Mouse (Mus musculus) lung, embryonic 15.5 days (tissue): ENCODE data around the gene Cass4. TPM values are rescaled to one million over a fixed set of nuclear protein-coding genes. Genes with fewer than 3 reads are reported as not detected.

Experiments
- ATAC-seq: fragments of 200-750 bp; cut with Nextera tagmentation; 2 replicates; pipeline ENCODE4 v1.8.0; 2017; ENCODE audit warnings: moderate number of reproducible peaks, borderline replicate concordance; ENCODE audit not compliant: low FRiP score, low TSS enrichment; ENCODE audit errors: extremely low read depth
- H3K27ac ChIP-seq: fragments of 300-500 bp; sonication (generic); 2 replicates; pipeline ENCODE4 v1.5.1; 2015; ENCODE audit warnings: moderate library complexity, mild to moderate bottlenecking, inconsistent platforms
- H3K27me3 ChIP-seq: fragments of 300-500 bp; sonication (generic); 2 replicates; pipeline ENCODE4 v1.6.1; 2015; ENCODE audit warnings: inconsistent platforms
- H3K36me3 ChIP-seq: fragments of 300-500 bp; sonication (generic); 2 replicates; pipeline ENCODE4 v1.6.1; 2015; ENCODE audit warnings: inconsistent platforms
- H3K4me1 ChIP-seq: fragments of 300-500 bp; sonication (generic); 2 replicates; pipeline ENCODE4 v1.6.1; 2015; ENCODE audit warnings: inconsistent platforms
- H3K4me2 ChIP-seq: fragments of 300-500 bp; sonication (generic); 2 replicates; pipeline ENCODE4 v1.6.1; 2015; ENCODE audit warnings: inconsistent platforms, mild to moderate bottlenecking, moderate library complexity
- H3K4me3 ChIP-seq: fragments of 300-500 bp; sonication (generic); 2 replicates; pipeline ENCODE4 v1.5.1; 2015; ENCODE audit warnings: mild to moderate bottlenecking, inconsistent platforms
- H3K9ac ChIP-seq: fragments of 300-500 bp; sonication (generic); 2 replicates; pipeline ENCODE4 v1.6.1; 2015; ENCODE audit warnings: inconsistent platforms
- H3K9me3 ChIP-seq: fragments of 300-500 bp; sonication (generic); 2 replicates; pipeline ENCODE4 v1.6.1; 2016; ENCODE audit warnings: inconsistent platforms
- whole genome bisulfite sequencing: fragments of 180-500 bp; shearing (Covaris S2); methylation state at CpG from one replicate; pipeline ENCODE4 v1.1.7; 2015; 5-methylcytosine and 5-hydroxymethylcytosine counted together
- polyA plus RNA-seq: library from polyadenylated mRNA; unstranded; fragments of >200 nt; fragmentation: Nextera tagmentation; extraction: Ambion mirVana; gene quantifications from 2 replicates; pipeline ENCODE4 v1.2.1, GENCODE M21; 2015

Cass4 gene
- 5.5 and 6.7 TPM in 2 replicates for polyA plus RNA-seq

GRCm38 (mm10) chr2:172393391-172394051 is at the start of gene Cass4:
Gene Cass4, plus strand, starts transcription at chr2:172393794.
- Histone ChIP-seq H3K4me2 (peak within 1 kb of the TSS; percentile 40), H3K27ac (peak within 1 kb of the TSS; percentile 19; the same call in 1 of the 2 replicates), H3K27me3 (no peaks in the 10 kb centered on the region), H3K9me3 (no peaks in the 10 kb centered on the region), H3K36me3 (no peaks in the 10 kb centered on the region), H3K4me3 (peak within 1 kb of the TSS; percentile 21), H3K4me1 (peaks cover 14% of the 10 kb centered on the region; the same call in 1 of the 2 replicates), H3K9ac (no peak within 1 kb of the TSS)
- ATAC-seq, result peak; percentile 64; the same call in 1 of the 2 replicates
- WGBS, result 16% methylated on average over 13 of the region's 13 CpGs

- Histone ChIP-seq H3K27me3 (no peaks in the 10 kb centered on the region), H3K4me2 (peak overlapping the region; percentile 92), H3K36me3 (0 out of 2 replicates have a peak, but pooled peaks cover under 1% of the 10 kb centered on the region), H3K4me3 (peak overlapping the region; percentile 18; the same call in 1 of the 2 replicates), H3K9me3 (no peaks in the 10 kb centered on the region), H3K27ac (peak overlapping the region; percentile 81), H3K9ac (no peak overlapping the region), H3K4me1 (peaks cover 47% of the 10 kb centered on the region)
- ATAC-seq, result no peak; the same call in 1 of the 2 replicates
- WGBS, result 23% methylated on average over 5 of the region's 5 CpGs
Measured at GRCm38 (mm10) chr2:172344669-172345068, 48.9 kb upstream of the Cass4 start.

GRCm38 (mm10) chr2:172345258-172345738 is 48.3 kb upstream of the Cass4 start, which contains the start of gene Fam210b:
Gene Fam210b, plus strand, starts transcription at chr2:172345565.
- Histone ChIP-seq H3K4me1 (peaks cover 50% of the 10 kb centered on the region), H3K36me3 (0 out of 2 replicates have a peak, but pooled peaks cover 4% of the 10 kb centered on the region), H3K27ac (peak within 1 kb of the TSS; percentile 81), H3K9me3 (no peaks in the 10 kb centered on the region), H3K4me2 (peak within 1 kb of the TSS; percentile 92), H3K9ac (peak within 1 kb of the TSS; percentile 80), H3K4me3 (peak within 1 kb of the TSS; percentile 76), H3K27me3 (no peaks in the 10 kb centered on the region)
- 1% methylated on average over 35 of the region's 35 CpGs for WGBS
- ATAC-seq, result peak; percentile 95

- H3K27ac ChIP-seq, result peak overlapping the region; percentile 61
- 6% methylated on average over 31 of the region's 31 CpGs for WGBS
- peak overlapping the region; percentile 92 for H3K4me2 ChIP-seq
- peak overlapping the region; percentile 80 for H3K9ac ChIP-seq
- peak overlapping the region; percentile 76 for H3K4me3 ChIP-seq
- H3K36me3 ChIP-seq, result 0 out of 2 replicates have a peak, but pooled peaks cover 4% of the 10 kb centered on the region
- no peak for ATAC-seq
- H3K9me3 ChIP-seq, result no peaks in the 10 kb centered on the region
- H3K4me1 ChIP-seq, result peaks cover 50% of the 10 kb centered on the region
- no peaks in the 10 kb centered on the region for H3K27me3 ChIP-seq
Measured at GRCm38 (mm10) chr2:172346034-172346929, 47.3 kb upstream of the Cass4 start.

GRCm38 (mm10) chr2:172346933-172347611 is 46.5 kb upstream of the Cass4 start:
- H3K27ac ChIP-seq, result no peak overlapping the region
- 42% methylated on average over 8 of the region's 8 CpGs for WGBS
- H3K4me1 ChIP-seq, result peaks cover 50% of the 10 kb centered on the region
- peak overlapping the region; percentile 76 for H3K4me3 ChIP-seq
- 0 out of 2 replicates have a peak overlapping the region, but pooled peaks have one; percentile 20 for H3K9ac ChIP-seq
- H3K36me3 ChIP-seq, result 0 out of 2 replicates have a peak, but pooled peaks cover 4% of the 10 kb centered on the region
- no peak for ATAC-seq
- no peaks in the 10 kb centered on the region for H3K27me3 ChIP-seq
- H3K9me3 ChIP-seq, result no peaks in the 10 kb centered on the region
- H3K4me2 ChIP-seq, result peak overlapping the region; percentile 92

- Histone ChIP-seq H3K27ac (peak overlapping the region; percentile 86), H3K4me3 (no peak overlapping the region), H3K4me2 (peak overlapping the region; percentile 92), H3K9me3 (no peaks in the 10 kb centered on the region), H3K9ac (no peak overlapping the region), H3K36me3 (peaks cover 15% of the 10 kb centered on the region; the same call in 1 of the 2 replicates), H3K4me1 (peaks cover 50% of the 10 kb centered on the region), H3K27me3 (no peaks in the 10 kb centered on the region)
- 24% methylated on average over 3 of the region's 3 CpGs for WGBS
- peak; percentile 9; the same call in 1 of the 2 replicates for ATAC-seq
Measured at GRCm38 (mm10) chr2:172348297-172348950, 45.2 kb upstream of the Cass4 start.

GRCm38 (mm10) chr2:172349776-172350175 is 43.8 kb upstream of the Cass4 start:
- Histone ChIP-seq H3K27me3 (no peaks in the 10 kb centered on the region), H3K9me3 (no peaks in the 10 kb centered on the region), H3K36me3 (peaks cover 27% of the 10 kb centered on the region), H3K4me2 (no peak overlapping the region), H3K9ac (no peak overlapping the region), H3K4me3 (no peak overlapping the region), H3K4me1 (peaks cover 40% of the 10 kb centered on the region), H3K27ac (no peak overlapping the region)
- WGBS, result 76% methylated on average over 14 of the region's 14 CpGs
- no peak for ATAC-seq

GRCm38 (mm10) chr2:172350773-172351172 is 42.8 kb upstream of the Cass4 start:
- H3K9me3 ChIP-seq, result no peaks in the 10 kb centered on the region
- WGBS, result 65% methylated on average over 8 of the region's 8 CpGs
- H3K9ac ChIP-seq, result no peak overlapping the region
- H3K27ac ChIP-seq, result no peak overlapping the region
- ATAC-seq, result no peak
- H3K27me3 ChIP-seq, result no peaks in the 10 kb centered on the region
- H3K4me3 ChIP-seq, result no peak overlapping the region
- H3K4me2 ChIP-seq, result no peak overlapping the region
- peaks cover 36% of the 10 kb centered on the region for H3K4me1 ChIP-seq
- peaks cover 35% of the 10 kb centered on the region for H3K36me3 ChIP-seq

GRCm38 (mm10) chr2:172353218-172353617 is 40.4 kb upstream of the Cass4 start:
- H3K9ac ChIP-seq, result no peak overlapping the region
- no peaks in the 10 kb centered on the region for H3K9me3 ChIP-seq
- H3K4me3 ChIP-seq, result no peak overlapping the region
- H3K4me1 ChIP-seq, result peaks cover 17% of the 10 kb centered on the region
- H3K4me2 ChIP-seq, result no peak overlapping the region
- no peak overlapping the region for H3K27ac ChIP-seq
- 86% methylated on average over 9 of the region's 9 CpGs for WGBS
- peaks cover 59% of the 10 kb centered on the region for H3K36me3 ChIP-seq
- H3K27me3 ChIP-seq, result no peaks in the 10 kb centered on the region
- ATAC-seq, result no peak

- H3K27me3 ChIP-seq, result no peaks in the 10 kb centered on the region
- WGBS, result 76% methylated on average over 9 of the region's 9 CpGs
- no peak overlapping the region for H3K4me3 ChIP-seq
- H3K9me3 ChIP-seq, result no peaks in the 10 kb centered on the region
- H3K9ac ChIP-seq, result no peak overlapping the region
- H3K4me1 ChIP-seq, result peaks cover 2% of the 10 kb centered on the region; the same call in 1 of the 2 replicates
- ATAC-seq, result no peak
- H3K36me3 ChIP-seq, result peaks cover 74% of the 10 kb centered on the region
- H3K4me2 ChIP-seq, result no peak overlapping the region
- no peak overlapping the region for H3K27ac ChIP-seq
Measured at GRCm38 (mm10) chr2:172354761-172355160, 38.8 kb upstream of the Cass4 start.

GRCm38 (mm10) chr2:172355833-172356232 is 37.8 kb upstream of the Cass4 start:
- Histone ChIP-seq H3K4me1 (no peaks in the 10 kb centered on the region), H3K27ac (no peak overlapping the region), H3K36me3 (peaks cover 82% of the 10 kb centered on the region), H3K27me3 (no peaks in the 10 kb centered on the region), H3K4me2 (no peak overlapping the region), H3K9ac (no peak overlapping the region), H3K4me3 (no peak overlapping the region), H3K9me3 (no peaks in the 10 kb centered on the region)
- WGBS, result 87% methylated on average over 5 of the region's 5 CpGs
- ATAC-seq, result no peak
